Mouse (Mus musculus) Patski (cell line): ENCODE measurements at regions not wholly inside any gene's neighbourhood (a gene's known extent, or its start where the extent isn't known, plus 50 kb on each side); places are given as distances from the start of the nearest gene placed in this dataset.

ENCODE experiments used
- ATAC-seq: fragments of 100-300 bp; one replicate; pipeline ENCODE4 v1.8.0; 2021
- CTCF ChIA-PET: fragments of 350-600 bp; sonication (Branson Sonifier 250); formaldehyde crosslinking; loops from one replicate; lab custom pipeline; 2022; ENCODE audit warnings: inconsistent platforms; lab: Charles Lee
- POLR2A ChIA-PET: fragments of 350-600 bp; sonication (Branson Sonifier 250); formaldehyde crosslinking; loops from one replicate; lab custom pipeline; 2022; ENCODE audit warnings: antibody characterized with exemption, inconsistent platforms; lab: Charles Lee
- DNase-seq: peaks from one replicate; pipeline ENCODE4 v3.0.0-alpha.2; 2011; ENCODE audit warnings: low read depth, low spot score
- H3K27me3 ChIP-seq: fragments of 371-371 bp; one replicate; pipeline ENCODE4 v1.5.1; 2021
- CTCF ChIP-seq: fragments of 100-300 bp; IDR thresholded peaks from one replicate; pipeline ENCODE4 v1.5.1; 2021
- in situ Hi-C: fragments of 300-500 bp; cut with MboI; formaldehyde crosslinking; loops from 3 replicates; pipeline ENCODE4 v1.11.1; 2018; ENCODE audit warnings: low pct_unique_long_range_greater_than_20kb, mixed read lengths

DNA sequence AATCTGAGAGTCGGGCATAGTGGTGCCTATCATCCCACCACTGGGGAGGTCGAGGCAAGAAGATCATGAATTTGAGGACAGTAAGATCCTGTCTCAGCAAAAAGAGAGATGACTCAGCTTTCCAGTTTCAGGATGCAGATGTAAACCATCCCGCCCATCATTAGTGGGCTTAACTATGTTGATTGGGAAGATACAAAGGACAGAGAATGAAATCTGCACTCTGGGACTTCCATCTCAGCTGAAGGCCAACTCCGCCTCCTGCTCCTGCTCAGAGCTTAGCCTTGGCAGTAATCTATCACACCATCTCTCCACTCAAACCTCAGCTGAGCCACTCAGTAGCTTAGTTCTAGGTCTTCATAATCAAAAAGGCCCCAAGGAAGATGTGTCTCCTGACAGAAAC, 90.5 kb upstream of the Gadd45a start:
- H3K27me3 ChIP-seq, result no peaks in the 10 kb centered on the region
- ATAC-seq (no peak), DNase-seq (no peak)
- TF ChIP-seq CTCF, result no peak
- in situ Hi-C loops, result no loop called here
- POLR2A ChIA-PET, result interaction anchor here (1.6 kb wide), 1 partner anchor 8 kb away, joined by 4 read pairs; no protein-coding TSS in a partner anchor
- CTCF ChIA-PET, result interaction anchor here (1.1 to 2.5 kb wide), 6 partner anchors 11 to 165 kb away, joined by 3 to 12 read pairs (median 4); no protein-coding TSS in a partner anchor

- ChIA-PET POLR2A (interaction anchor here (0.7 kb wide), 1 partner anchor 54 kb away, joined by 3 read pairs; no protein-coding TSS in a partner anchor), CTCF (interaction anchor here (1.0 to 1.7 kb wide), 3 partner anchors 9 to 18 kb away, joined by 3 to 6 read pairs (median 4); no protein-coding TSS in a partner anchor)
- in situ Hi-C loops, result no loop called here
- no peak for TF ChIP-seq CTCF
- ATAC-seq (no peak), DNase-seq (no peak)
- no peaks in the 10 kb centered on the region for H3K27me3 ChIP-seq
Observed at GRCm38 (mm10) chr6:67125715-67126312, 88.6 kb upstream of the Gadd45a start.

DNA sequence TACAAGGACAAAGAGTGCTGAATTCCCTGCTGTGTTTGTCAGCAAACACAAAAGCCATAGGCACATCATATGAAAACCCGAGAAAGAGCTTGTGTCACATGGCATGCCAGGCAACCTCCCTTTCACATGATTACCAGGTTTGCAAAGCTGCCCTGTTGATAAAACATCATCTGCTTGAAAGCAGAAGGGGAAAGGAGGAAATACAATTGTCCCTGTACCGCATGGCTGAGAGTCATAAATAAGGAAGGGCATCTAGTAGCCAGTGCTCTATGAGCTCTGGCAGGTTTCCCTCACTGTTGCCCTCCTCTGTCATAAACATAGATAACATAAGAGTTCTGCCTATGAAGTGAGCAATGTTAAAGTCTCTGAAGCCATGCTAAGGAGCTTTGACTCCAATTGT, 86.8 kb upstream of the Gadd45a start:
- ATAC-seq, result no peak
- DNase-seq, result no peak
- in situ Hi-C loops, result no loop called here
- no peak for TF ChIP-seq CTCF
- POLR2A ChIA-PET, result no interaction called here
- CTCF ChIA-PET, result interaction anchor here (1.0 to 1.3 kb wide), 4 partner anchors 12 to 162 kb away, joined by 3 to 4 read pairs (median 4); no protein-coding TSS in a partner anchor
- H3K27me3 ChIP-seq, result no peaks in the 10 kb centered on the region

- in situ Hi-C loops, result no loop called here
- ATAC-seq (no peak), DNase-seq (no peak)
- POLR2A ChIA-PET, result no interaction called here
- no peak for TF ChIP-seq CTCF
- no peaks in the 10 kb centered on the region for H3K27me3 ChIP-seq
- CTCF ChIA-PET, result interaction anchor here (1.0 kb wide), 1 partner anchor 15 kb away, joined by 4 read pairs; no protein-coding TSS in a partner anchor
Observed at GRCm38 (mm10) chr6:67123071-67123470, 85.8 kb upstream of the Gadd45a start.

- ChIA-PET POLR2A (no interaction called here), CTCF (interaction anchor here (1.7 to 3.2 kb wide), 2 partner anchors 9 to 12 kb away, joined by 5 to 12 read pairs; no protein-coding TSS in a partner anchor)
- in situ Hi-C loops, result no loop called here
- DNase-seq (no peak), ATAC-seq (no peak)
- no peaks in the 10 kb centered on the region for H3K27me3 ChIP-seq
- no peak for TF ChIP-seq CTCF
Observed at GRCm38 (mm10) chr6:67116306-67116705, 79.0 kb upstream of the Gadd45a start.

DNA sequence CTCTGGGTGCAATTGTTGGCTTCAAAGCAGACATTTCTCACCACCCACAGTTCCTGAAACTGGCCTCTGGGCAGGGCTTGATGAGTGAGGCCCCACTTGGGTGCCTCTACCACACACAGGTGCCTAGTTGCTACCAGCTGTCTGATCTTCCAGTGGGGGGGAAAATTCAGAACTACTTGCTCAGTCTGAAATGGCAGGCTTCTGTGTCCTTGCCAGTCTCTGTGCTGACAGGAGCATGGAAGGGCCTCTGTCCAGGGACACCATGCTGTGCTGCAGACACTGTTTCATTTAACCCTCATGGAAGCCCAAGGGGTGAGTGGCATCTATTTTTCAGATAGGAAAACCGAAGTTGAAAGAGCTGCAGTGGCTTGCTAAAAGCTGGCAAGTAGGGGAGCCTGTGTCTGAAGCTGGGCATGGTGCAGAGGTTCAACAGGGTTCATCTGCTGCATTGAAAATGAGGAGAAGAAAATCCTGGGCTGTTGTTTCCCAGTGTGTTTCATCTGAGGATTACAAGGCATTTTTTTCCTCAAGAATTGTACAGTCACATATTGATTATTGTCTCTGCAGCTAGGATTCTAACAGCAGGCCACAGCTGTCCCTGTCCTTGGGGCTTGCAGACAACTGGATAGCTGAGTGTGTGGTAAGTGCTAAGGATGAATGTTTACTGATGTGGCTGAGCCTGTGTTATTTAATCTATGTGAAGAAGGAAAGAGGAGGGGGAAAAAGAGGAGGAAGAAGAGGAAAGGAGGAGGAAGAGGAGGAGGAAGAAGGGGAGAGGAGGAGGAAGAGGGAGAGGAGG, 78.4 kb upstream of the Gadd45a start:
- DNase-seq, result no peak
- H3K27me3 ChIP-seq, result no peaks in the 10 kb centered on the region
- ChIA-PET POLR2A (interaction anchor here (1.3 kb wide), 1 partner anchor 13 kb away, joined by 3 read pairs; no protein-coding TSS in a partner anchor), CTCF (interaction anchor here (1.7 to 3.2 kb wide), 2 partner anchors 8 to 13 kb away, joined by 5 to 12 read pairs; no protein-coding TSS in a partner anchor)
- ATAC-seq, result peak; percentile 44
- no peak for TF ChIP-seq CTCF
- in situ Hi-C loops, result no loop called here

DNA sequence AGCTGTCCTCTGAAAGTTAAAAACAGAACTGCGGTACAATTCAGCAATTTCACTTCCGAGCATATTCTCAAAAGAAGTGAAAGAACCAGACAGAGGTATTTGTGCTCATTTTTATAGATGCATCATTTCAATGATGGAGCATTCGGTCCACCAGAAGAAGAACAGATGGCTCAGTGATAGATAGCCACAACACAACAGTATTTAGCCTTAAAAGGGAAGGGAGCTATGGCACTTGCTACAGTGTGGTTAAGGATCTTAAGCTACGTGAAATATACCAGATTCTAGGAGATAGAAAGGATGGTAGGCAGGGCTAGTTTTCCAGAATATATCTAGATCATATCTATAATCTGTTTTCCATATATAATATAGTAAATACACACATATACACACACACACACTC, 77.5 kb upstream of the Gadd45a start:
- ChIA-PET POLR2A (interaction anchor here (1.3 kb wide), 1 partner anchor 14 kb away, joined by 3 read pairs; no protein-coding TSS in a partner anchor), CTCF (interaction anchor here (3.2 kb wide), 1 partner anchor 14 kb away, joined by 12 read pairs; no protein-coding TSS in a partner anchor)
- ATAC-seq, result no peak
- no peak for DNase-seq
- no peak for TF ChIP-seq CTCF
- no peaks in the 10 kb centered on the region for H3K27me3 ChIP-seq
- in situ Hi-C loops, result no loop called here

- in situ Hi-C loops, result no loop called here
- TF ChIP-seq CTCF, result no peak
- ATAC-seq (no peak), DNase-seq (no peak)
- ChIA-PET CTCF (interaction anchor here (3.2 kb wide), 1 partner anchor 15 kb away, joined by 12 read pairs; no protein-coding TSS in a partner anchor), POLR2A (no interaction called here)
- no peaks in the 10 kb centered on the region for H3K27me3 ChIP-seq
Observed at GRCm38 (mm10) chr6:67113686-67114278, 76.5 kb upstream of the Gadd45a start.

DNA sequence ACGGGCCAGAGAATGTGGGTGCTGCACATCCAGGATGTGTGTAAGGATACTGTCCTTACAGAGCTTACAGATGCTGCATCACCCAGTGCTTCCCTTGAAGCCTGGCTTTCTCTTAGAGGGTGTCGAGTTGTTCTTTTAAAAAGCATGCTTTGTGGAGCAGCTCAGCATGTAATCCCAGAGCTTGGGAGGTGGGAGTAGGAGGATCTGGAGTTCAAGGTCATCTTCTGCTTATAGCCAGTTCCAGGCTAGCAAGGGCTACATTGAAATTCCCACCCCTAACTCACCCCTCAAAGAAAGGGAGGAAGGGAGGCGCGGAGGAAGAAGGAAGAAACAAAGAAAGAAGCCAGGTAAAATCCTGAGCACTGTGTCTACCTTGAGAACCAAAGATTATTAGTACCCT, 76.0 kb upstream of the Gadd45a start:
- DNase-seq, result no peak
- ATAC-seq, result no peak
- CTCF ChIA-PET, result no interaction called here
- no peaks in the 10 kb centered on the region for H3K27me3 ChIP-seq
- POLR2A ChIA-PET, result interaction anchor here (0.6 kb wide), 1 partner anchor 548 kb away, joined by 3 read pairs; no protein-coding TSS in a partner anchor
- in situ Hi-C loops, result no loop called here
- TF ChIP-seq CTCF, result no peak

DNA sequence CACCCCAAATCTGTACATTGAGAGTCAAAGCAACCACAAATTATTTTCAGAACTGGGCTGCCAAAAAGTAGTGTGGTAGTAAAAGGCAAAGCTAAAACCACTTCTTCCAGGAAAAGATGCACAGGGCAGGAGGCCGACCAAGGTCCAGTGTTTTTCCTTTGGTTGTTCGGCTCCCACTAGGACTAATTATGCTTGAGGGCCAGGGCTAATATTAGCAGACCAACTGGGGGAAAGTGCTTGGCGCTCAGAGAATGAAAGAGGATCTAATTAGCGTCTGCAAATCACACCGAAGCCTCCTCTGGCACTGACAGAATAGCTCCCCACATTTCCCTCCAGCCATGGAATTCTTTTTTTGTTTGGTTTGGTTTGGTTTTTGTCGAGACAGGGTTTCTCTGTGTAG, 75.1 kb upstream of the Gadd45a start:
- in situ Hi-C loops, result no loop called here
- DNase-seq (no peak), ATAC-seq (no peak)
- TF ChIP-seq CTCF, result no peak
- POLR2A ChIA-PET, result no interaction called here
- CTCF ChIA-PET, result interaction anchor here (1.1 kb wide), 1 partner anchor 12 kb away, joined by 3 read pairs; no protein-coding TSS in a partner anchor
- H3K27me3 ChIP-seq, result no peaks in the 10 kb centered on the region
